Mouse (Mus musculus) limb, embryonic 14.5 days (tissue): ENCODE results near the gene Usp48. TPM values are rescaled to one million over a fixed set of nuclear protein-coding genes. Genes with fewer than 3 reads are reported as not detected.

Source experiments
- ATAC-seq: fragments of 200-750 bp; cut with Nextera tagmentation; 2 replicates; pipeline ENCODE4 v1.8.0; 2017; ENCODE audit warnings: low read depth, moderate number of reproducible peaks, moderate TSS enrichment; ENCODE audit not compliant: low FRiP score
- DNase-seq: peaks from one replicate; pipeline ENCODE4 v3.0.0-alpha.2; 2015; ENCODE audit warnings: low spot score
- H3K27ac ChIP-seq: fragments of 300-500 bp; sonication (generic); replicated peaks from 2 replicates; pipeline ENCODE4 v1.5.1; 2014; ENCODE audit warnings: low read depth, mild to moderate bottlenecking, low read length, moderate library complexity, mixed read lengths
- H3K27me3 ChIP-seq: fragments of 300-500 bp; sonication (generic); 2 replicates; pipeline ENCODE4 v1.6.1; 2014; ENCODE audit warnings: low read length, mixed read lengths; ENCODE audit not compliant: control insufficient read depth, insufficient read depth
- H3K36me3 ChIP-seq: fragments of 300-500 bp; sonication (generic); 2 replicates; pipeline ENCODE4 v1.6.1; 2014; ENCODE audit warnings: mild to moderate bottlenecking, low read length, moderate library complexity, mixed read lengths; ENCODE audit not compliant: control insufficient read depth, insufficient read depth
- H3K4me1 ChIP-seq: fragments of 300-500 bp; sonication (generic); 2 replicates; pipeline ENCODE4 v1.6.1; 2014; ENCODE audit warnings: antibody characterized with exemption, low read length, mixed read lengths; ENCODE audit not compliant: control insufficient read depth, insufficient read depth
- H3K4me2 ChIP-seq: fragments of 300-500 bp; sonication (generic); replicated peaks from 2 replicates; pipeline ENCODE4 v1.6.1; 2014; ENCODE audit warnings: low read depth, mild to moderate bottlenecking, low read length, moderate library complexity; ENCODE audit not compliant: severe bottlenecking
- H3K4me3 ChIP-seq: fragments of 300-500 bp; sonication (generic); replicated peaks from 2 replicates; pipeline ENCODE4 v1.5.1; 2014; ENCODE audit warnings: low read length
- H3K9ac ChIP-seq: fragments of 300-500 bp; sonication (generic); 2 replicates; pipeline ENCODE4 v1.6.1; 2014; ENCODE audit warnings: mild to moderate bottlenecking, low read depth, low read length, moderate library complexity; ENCODE audit not compliant: severe bottlenecking
- H3K9me3 ChIP-seq: fragments of 300-500 bp; sonication (generic); 2 replicates; pipeline ENCODE4 v1.6.1; 2016; ENCODE audit warnings: low read length; ENCODE audit not compliant: control insufficient read depth
- POLR2A ChIP-seq: fragments of 200-500 bp; IDR thresholded peaks from 2 replicates; pipeline ENCODE4 v1.8.0; 2012; ENCODE audit warnings: inconsistent platforms, mild to moderate bottlenecking, moderate library complexity, borderline replicate concordance; ENCODE audit not compliant: insufficient read depth, insufficient read length; ENCODE audit errors: extremely low read depth
- WGBS: fragments of 180-500 bp; shearing (Covaris S2); extraction: QIAGEN DNeasy Blood & Tissue Kit; methylation state at CpG from one replicate; pipeline ENCODE4 v1.1.7; 2014; 5-methylcytosine and 5-hydroxymethylcytosine counted together
- polyA plus RNA-seq, 2 experiments: library from polyadenylated mRNA; depleted of rRNA in 1 of 2; stranded (reverse) in 1 of 2; unstranded in 1 of 2; fragments of >200 nt; fragmentation: Nextera tagmentation in 1 of 2; extraction: Ambion mirVana in 1 of 2; gene quantifications; 2 replicates each; pipeline versions ENCODE4 v1.2.1 to v1.2.3; 2012 to 2014

Gene Usp48
- polyA plus RNA-seq, 2 experiments, result 69.3 to 124 TPM

- TF ChIP-seq POLR2A, result no peak
- WGBS, result 72% methylated on average over 13 of the region's 13 CpGs
- no peak for DNase-seq
- no peak for ATAC-seq
- no peak overlapping the region for H3K4me2 ChIP-seq
- no peaks in the 10 kb centered on the region for H3K9me3 ChIP-seq
- H3K4me3 ChIP-seq, result no peak overlapping the region
- H3K9ac ChIP-seq, result no peak overlapping the region
- no peak overlapping the region for H3K27ac ChIP-seq
- peaks cover 11% of the 10 kb centered on the region for H3K4me1 ChIP-seq
- no peaks in the 10 kb centered on the region for H3K36me3 ChIP-seq
- no peaks in the 10 kb centered on the region for H3K27me3 ChIP-seq
Measured at GRCm38 (mm10) chr4:137697156-137697885, 103.8 kb downstream of the Usp48 start.

GRCm38 (mm10) chr4:137698076-137698985, 104.8 kb downstream of the Usp48 start:
- H3K9ac ChIP-seq, result no peak overlapping the region
- H3K4me2 ChIP-seq, result no peak overlapping the region
- H3K9me3 ChIP-seq, result no peaks in the 10 kb centered on the region
- H3K4me3 ChIP-seq, result no peak overlapping the region
- 65% methylated on average over 6 of the region's 7 CpGs for WGBS
- TF ChIP-seq POLR2A, result no peak
- peaks cover 11% of the 10 kb centered on the region for H3K4me1 ChIP-seq
- no peaks in the 10 kb centered on the region for H3K36me3 ChIP-seq
- DNase-seq (no peak), ATAC-seq (peak; percentile 44; the same call in 1 of the 2 replicates)
- H3K27me3 ChIP-seq, result no peaks in the 10 kb centered on the region
- peak overlapping the region; percentile 26 for H3K27ac ChIP-seq

DNA sequence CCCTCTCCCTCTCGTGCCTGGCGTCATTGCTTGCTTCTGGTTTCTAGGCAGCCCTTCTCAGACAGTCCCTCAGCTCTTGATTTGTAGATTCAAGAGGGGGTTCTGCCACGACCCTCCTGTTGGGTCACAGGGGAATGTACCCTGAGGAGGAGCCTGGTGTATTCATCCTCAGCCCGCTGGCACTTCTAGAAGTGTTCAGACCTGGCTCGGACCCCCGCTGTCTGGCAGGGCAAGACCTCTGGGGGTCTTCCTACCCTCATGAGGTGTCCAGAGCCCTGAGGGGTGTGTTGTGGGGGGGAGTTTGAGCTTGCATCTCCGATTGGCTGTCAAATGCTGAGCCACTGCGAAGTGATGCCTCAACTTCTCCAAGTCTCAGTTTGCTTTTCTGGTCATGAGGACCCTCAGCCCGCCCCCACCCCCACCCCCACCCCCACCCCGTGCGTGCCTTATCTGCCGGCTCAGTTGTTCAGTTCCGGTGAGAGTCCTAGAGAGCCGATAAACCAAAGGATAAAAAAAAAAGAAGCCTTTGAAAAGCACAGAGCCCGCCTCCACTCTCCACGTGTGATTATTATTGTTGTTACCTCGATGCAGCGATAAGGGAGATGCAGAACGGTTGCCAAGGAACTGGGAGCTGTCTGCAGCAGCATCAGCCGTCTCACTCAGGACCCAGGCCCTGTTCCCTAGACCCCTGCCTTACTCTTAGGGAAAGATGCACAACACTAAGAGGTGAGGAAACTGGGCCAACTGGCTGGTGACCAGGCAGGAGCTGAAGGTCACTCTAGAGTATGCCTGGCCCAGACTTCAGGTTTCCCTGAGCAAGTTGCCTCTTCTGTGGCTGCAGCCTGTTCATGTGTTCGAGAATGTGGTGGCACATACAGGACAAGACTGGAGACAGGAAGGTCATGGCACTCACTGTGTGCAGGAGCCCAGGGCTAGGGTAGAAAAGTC, 106.0 kb downstream of the Usp48 start:
- Histone ChIP-seq H3K4me3 (no peak overlapping the region), H3K4me2 (no peak overlapping the region), H3K9me3 (no peaks in the 10 kb centered on the region), H3K27ac (peak overlapping the region; percentile 26; the same call in 1 of the 2 replicates), H3K4me1 (peaks cover 11% of the 10 kb centered on the region), H3K36me3 (no peaks in the 10 kb centered on the region), H3K27me3 (no peaks in the 10 kb centered on the region), H3K9ac (no peak overlapping the region)
- DNase-seq, result no peak
- ATAC-seq, result no peak
- 66% methylated on average over 21 of the region's 21 CpGs for WGBS
- no peak for TF ChIP-seq POLR2A

DNA sequence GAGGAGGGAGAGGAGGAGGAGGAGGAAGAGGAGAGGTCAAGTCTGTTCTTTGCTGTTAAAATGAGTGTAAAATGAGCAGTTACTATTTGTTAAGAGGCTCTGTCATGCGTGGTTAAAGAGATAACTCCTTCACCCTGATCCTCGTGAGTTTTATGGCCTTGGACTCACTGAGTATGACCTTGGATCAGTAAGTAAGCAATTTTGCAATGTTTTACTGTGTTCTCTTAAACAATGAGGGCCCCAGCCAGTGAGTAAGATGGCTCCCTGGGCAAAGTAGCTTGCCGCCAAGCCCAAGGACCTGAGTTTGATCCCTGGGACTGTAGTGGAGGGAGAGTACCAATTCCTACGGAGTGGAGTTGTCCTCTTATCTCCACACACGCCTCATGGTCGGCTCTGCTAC, 107.4 kb downstream of the Usp48 start:
- Histone ChIP-seq H3K9ac (no peak overlapping the region), H3K4me1 (peaks cover 6% of the 10 kb centered on the region; the same call in 1 of the 2 replicates), H3K27me3 (no peaks in the 10 kb centered on the region), H3K4me2 (no peak overlapping the region), H3K36me3 (no peaks in the 10 kb centered on the region), H3K9me3 (no peaks in the 10 kb centered on the region), H3K4me3 (no peak overlapping the region), H3K27ac (no peak overlapping the region)
- WGBS, result 61% methylated on average over 6 of the region's 6 CpGs
- ATAC-seq (no peak), DNase-seq (no peak)
- TF ChIP-seq POLR2A, result no peak
